Mouse (Mus musculus): ENCODE data around the gene Sds. TPM values are rescaled to one million over a fixed set of nuclear protein-coding genes. Genes with fewer than 3 reads are reported as not detected.

The Sds gene
- total RNA-seq (2014; fragmentation: Nextera tagmentation), result not detected in 2 replicates
- not detected in 2 replicates for total RNA-seq (2017)

GRCm38 (mm10) chr5:120476296-120476695 is at the start of gene Sds:
TSS of gene Sds (plus strand) at chr5:120476526.
- ATAC-seq (replicated peaks; ENCODE audit: poor library complexity, severe bottlenecking), result no peak

- ATAC-seq (replicated peaks; ENCODE audit: poor library complexity, severe bottlenecking), result no peak
Observed at GRCm38 (mm10) chr5:120426572-120426971, 49.8 kb upstream of the Sds start.

- ATAC-seq (replicated peaks; ENCODE audit: poor library complexity, severe bottlenecking), result no peak
Observed at GRCm38 (mm10) chr5:120427451-120427938, 48.8 kb upstream of the Sds start.

GRCm38 (mm10) chr5:120428189-120428838 is 48.0 kb upstream of the Sds start:
- no peak for ATAC-seq (replicated peaks; ENCODE audit: poor library complexity, severe bottlenecking)

- ATAC-seq (replicated peaks; ENCODE audit: poor library complexity, severe bottlenecking), result no peak
Observed at GRCm38 (mm10) chr5:120428990-120429389, 47.3 kb upstream of the Sds start.

- ATAC-seq (replicated peaks; ENCODE audit: poor library complexity, severe bottlenecking), result no peak
Observed at GRCm38 (mm10) chr5:120429692-120430091, 46.6 kb upstream of the Sds start.

- no peak for ATAC-seq (replicated peaks; ENCODE audit: poor library complexity, severe bottlenecking)
Observed at GRCm38 (mm10) chr5:120431001-120431583, 45.2 kb upstream of the Sds start.

GRCm38 (mm10) chr5:120431649-120432485 is 44.5 kb upstream of the Sds start, which contains the start of gene Lhx5:
TSS of gene Lhx5 (plus strand) at chr5:120431699.
- ATAC-seq (replicated peaks; ENCODE audit: poor library complexity, severe bottlenecking), result no peak

GRCm38 (mm10) chr5:120432486-120433015 is 43.8 kb upstream of the Sds start:
- ATAC-seq (replicated peaks; ENCODE audit: poor library complexity, severe bottlenecking), result no peak

- no peak for ATAC-seq (replicated peaks; ENCODE audit: poor library complexity, severe bottlenecking)
Observed at GRCm38 (mm10) chr5:120433135-120433760, 43.1 kb upstream of the Sds start.

- no peak for ATAC-seq (replicated peaks; ENCODE audit: poor library complexity, severe bottlenecking)
Observed at GRCm38 (mm10) chr5:120434231-120434735, 42.0 kb upstream of the Sds start.

GRCm38 (mm10) chr5:120435006-120435681 is 41.2 kb upstream of the Sds start:
- peak; percentile 25; the same call in 1 of the 2 replicates for ATAC-seq (replicated peaks; ENCODE audit: poor library complexity, severe bottlenecking)

- no peak for ATAC-seq (replicated peaks; ENCODE audit: poor library complexity, severe bottlenecking)
Observed at GRCm38 (mm10) chr5:120435731-120436501, 40.4 kb upstream of the Sds start.

- no peak for ATAC-seq (replicated peaks; ENCODE audit: poor library complexity, severe bottlenecking)
Observed at GRCm38 (mm10) chr5:120436885-120437495, 39.3 kb upstream of the Sds start.

- no peak for ATAC-seq (replicated peaks; ENCODE audit: poor library complexity, severe bottlenecking)
Observed at GRCm38 (mm10) chr5:120437539-120437938, 38.8 kb upstream of the Sds start.

GRCm38 (mm10) chr5:120437986-120438385 is 38.3 kb upstream of the Sds start:
- no peak for ATAC-seq (replicated peaks; ENCODE audit: poor library complexity, severe bottlenecking)

- no peak for ATAC-seq (replicated peaks; ENCODE audit: poor library complexity, severe bottlenecking)
Observed at GRCm38 (mm10) chr5:120438469-120438868, 37.9 kb upstream of the Sds start.

- ATAC-seq (replicated peaks; ENCODE audit: poor library complexity, severe bottlenecking), result no peak
Observed at GRCm38 (mm10) chr5:120438991-120439710, 37.2 kb upstream of the Sds start.
